Mouse (Mus musculus) hindbrain, embryonic 12.5 days (tissue): ENCODE results near the gene Smyd3. TPM values are rescaled to one million over a fixed set of nuclear protein-coding genes. Genes with fewer than 3 reads are reported as not detected.
A peak's percentile ranks its signal among the peaks of the same experiment; 100 is the strongest.
"Not testable (repeated sequence)": the region's sequence is repeated elsewhere in the genome, so short reads cannot be mapped to it uniquely, and the experiment has no call there.

Source experiments
- ATAC-seq: fragments of 200-750 bp; cut with Nextera tagmentation; 2 replicates; pipeline ENCODE4 v1.8.0; 2017; ENCODE audit warnings: moderate TSS enrichment; ENCODE audit not compliant: low FRiP score
- H3K27ac ChIP-seq: fragments of 300-500 bp; sonication (generic); 2 replicates; pipeline ENCODE4 v1.5.1; 2016; ENCODE audit warnings: mild to moderate bottlenecking
- H3K27me3 ChIP-seq: fragments of 300-500 bp; sonication (generic); 2 replicates; pipeline ENCODE4 v1.6.1; 2016; ENCODE audit warnings: mild to moderate bottlenecking
- H3K36me3 ChIP-seq: fragments of 300-500 bp; sonication (generic); 2 replicates; pipeline ENCODE4 v1.6.1; 2016; ENCODE audit warnings: mild to moderate bottlenecking
- H3K4me1 ChIP-seq: fragments of 300-500 bp; sonication (generic); 2 replicates; pipeline ENCODE4 v1.6.1; 2016
- H3K4me2 ChIP-seq: fragments of 300-500 bp; sonication (generic); replicated peaks from 2 replicates; pipeline ENCODE4 v1.6.1; 2016; ENCODE audit warnings: mild to moderate bottlenecking
- H3K4me3 ChIP-seq: fragments of 300-500 bp; sonication (generic); 2 replicates; pipeline ENCODE4 v1.5.1; 2016; ENCODE audit warnings: mild to moderate bottlenecking
- H3K9ac ChIP-seq: fragments of 300-500 bp; sonication (generic); 2 replicates; pipeline ENCODE4 v1.6.1; 2016; ENCODE audit warnings: mild to moderate bottlenecking, moderate library complexity
- H3K9me3 ChIP-seq: fragments of 300-500 bp; sonication (generic); replicated peaks from 2 replicates; pipeline ENCODE4 v1.6.1; 2016; ENCODE audit warnings: mild to moderate bottlenecking
- WGBS: fragments of 180-500 bp; shearing (Covaris S2); methylation state at CpG from one replicate; pipeline ENCODE4 v1.1.7; 2016; 5-methylcytosine and 5-hydroxymethylcytosine counted together
- polyA plus RNA-seq: library from polyadenylated mRNA; unstranded; fragments of >200 nt; fragmentation: Nextera tagmentation; extraction: Ambion mirVana; gene quantifications from 2 replicates; pipeline ENCODE4 v1.2.1, GENCODE M21; 2016

Smyd3 gene
- polyA plus RNA-seq, 1 experiment from 2014 or later, result 19.4 TPM

- Histone ChIP-seq H3K9ac (no peak overlapping the region), H3K4me2 (no peak overlapping the region), H3K27me3 (no peaks in the 10 kb centered on the region), H3K9me3 (no peaks in the 10 kb centered on the region), H3K4me1 (no peaks in the 10 kb centered on the region), H3K27ac (no peak overlapping the region), H3K4me3 (no peak overlapping the region), H3K36me3 (no peaks in the 10 kb centered on the region)
- 90% methylated on average over 8 of the region's 8 CpGs for WGBS
- ATAC-seq, result no peak
Observed at GRCm38 (mm10) chr1:179293772-179294353, 224.0 kb downstream of the Smyd3 start.

- 95% methylated on average over 6 of the region's 6 CpGs for WGBS
Observed at GRCm38 (mm10) chr1:179290181-179290580, 227.7 kb downstream of the Smyd3 start.

GRCm38 (mm10) chr1:179289744-179290143 is 228.1 kb downstream of the Smyd3 start:
- Histone ChIP-seq H3K27ac (no peak overlapping the region), H3K4me1 (no peaks in the 10 kb centered on the region), H3K4me3 (no peak overlapping the region), H3K9me3 (no peaks in the 10 kb centered on the region), H3K9ac (no peak overlapping the region), H3K27me3 (no peaks in the 10 kb centered on the region), H3K4me2 (no peak overlapping the region), H3K36me3 (no peaks in the 10 kb centered on the region)
- ATAC-seq, result no peak
- 88% methylated on average over 3 of the region's 3 CpGs for WGBS

More at GRCm38 (mm10) chr1:179290181-179290580, 227.7 kb downstream of the Smyd3 start:
- not testable (repeated sequence) for H3K9me3 ChIP-seq, H3K27ac ChIP-seq, H3K9ac ChIP-seq, H3K4me2 ChIP-seq, H3K4me3 ChIP-seq, H3K27me3 ChIP-seq, H3K4me1 ChIP-seq, ATAC-seq, H3K36me3 ChIP-seq

- Histone ChIP-seq H3K4me3 (no peak overlapping the region), H3K9me3 (no peaks in the 10 kb centered on the region), H3K4me2 (no peak overlapping the region), H3K36me3 (no peaks in the 10 kb centered on the region), H3K4me1 (no peaks in the 10 kb centered on the region), H3K27me3 (no peaks in the 10 kb centered on the region), H3K27ac (no peak overlapping the region), H3K9ac (no peak overlapping the region)
- ATAC-seq, result no peak
- WGBS, result 87% methylated on average over 6 of the region's 6 CpGs
Observed at GRCm38 (mm10) chr1:179286748-179287147, 231.1 kb downstream of the Smyd3 start.

- H3K27ac ChIP-seq, result no peak overlapping the region
Observed at GRCm38 (mm10) chr1:179282821-179283220, 235.0 kb downstream of the Smyd3 start.

GRCm38 (mm10) chr1:179281401-179282121 is 236.3 kb downstream of the Smyd3 start:
- 81% methylated on average over 13 of the region's 13 CpGs for WGBS
- H3K27ac ChIP-seq, result no peak overlapping the region
- no peak for ATAC-seq

More at GRCm38 (mm10) chr1:179282821-179283220, 235.0 kb downstream of the Smyd3 start:
- Histone ChIP-seq H3K4me3 (no peak overlapping the region), H3K27me3 (no peaks in the 10 kb centered on the region), H3K9ac (no peak overlapping the region), H3K4me1 (no peaks in the 10 kb centered on the region), H3K4me2 (no peak overlapping the region), H3K9me3 (no peaks in the 10 kb centered on the region), H3K36me3 (no peaks in the 10 kb centered on the region)
- 87% methylated on average over 5 of the region's 5 CpGs for WGBS
- ATAC-seq, result no peak

GRCm38 (mm10) chr1:179279116-179279515 is 238.7 kb downstream of the Smyd3 start:
- H3K4me3 ChIP-seq, result no peak overlapping the region
- 95% methylated on average over 4 of the region's 4 CpGs for WGBS
- ATAC-seq, result no peak
- H3K9ac ChIP-seq, result no peak overlapping the region
- H3K9me3 ChIP-seq, result no peaks in the 10 kb centered on the region
- no peaks in the 10 kb centered on the region for H3K4me1 ChIP-seq
- no peak overlapping the region for H3K27ac ChIP-seq
- H3K36me3 ChIP-seq, result no peaks in the 10 kb centered on the region
- no peak overlapping the region for H3K4me2 ChIP-seq
- no peaks in the 10 kb centered on the region for H3K27me3 ChIP-seq

More at GRCm38 (mm10) chr1:179281401-179282121, 236.3 kb downstream of the Smyd3 start:
- Histone ChIP-seq H3K36me3 (no peaks in the 10 kb centered on the region), H3K9ac (no peak overlapping the region), H3K4me2 (no peak overlapping the region), H3K4me3 (no peak overlapping the region), H3K9me3 (no peaks in the 10 kb centered on the region), H3K4me1 (no peaks in the 10 kb centered on the region), H3K27me3 (no peaks in the 10 kb centered on the region)

- no peak overlapping the region for H3K4me2 ChIP-seq
- H3K9me3 ChIP-seq, result no peaks in the 10 kb centered on the region
- 93% methylated on average over 9 of the region's 9 CpGs for WGBS
- H3K4me3 ChIP-seq, result no peak overlapping the region
- H3K27me3 ChIP-seq, result no peaks in the 10 kb centered on the region
- ATAC-seq, result no peak
- no peak overlapping the region for H3K27ac ChIP-seq
- H3K36me3 ChIP-seq, result no peaks in the 10 kb centered on the region
- no peaks in the 10 kb centered on the region for H3K4me1 ChIP-seq
- H3K9ac ChIP-seq, result no peak overlapping the region
Observed at GRCm38 (mm10) chr1:179277346-179277745, 240.5 kb downstream of the Smyd3 start.

- H3K36me3 ChIP-seq, result no peaks in the 10 kb centered on the region
- no peak overlapping the region for H3K4me3 ChIP-seq
- H3K4me2 ChIP-seq, result no peak overlapping the region
- no peak for ATAC-seq
- whole genome bisulfite sequencing, result 93% methylated on average over 1 of the region's 1 CpGs
- no peaks in the 10 kb centered on the region for H3K27me3 ChIP-seq
- no peak overlapping the region for H3K9ac ChIP-seq
- no peaks in the 10 kb centered on the region for H3K4me1 ChIP-seq
- H3K27ac ChIP-seq, result no peak overlapping the region
- no peaks in the 10 kb centered on the region for H3K9me3 ChIP-seq
Observed at GRCm38 (mm10) chr1:179276866-179277265, 241.0 kb downstream of the Smyd3 start.

GRCm38 (mm10) chr1:179272926-179273325 is 244.9 kb downstream of the Smyd3 start:
- no peak overlapping the region for H3K4me3 ChIP-seq
- no peak overlapping the region for H3K9ac ChIP-seq
- no peak overlapping the region for H3K4me2 ChIP-seq
- no peaks in the 10 kb centered on the region for H3K27me3 ChIP-seq
- WGBS, result 88% methylated on average over 4 of the region's 4 CpGs
- no peaks in the 10 kb centered on the region for H3K4me1 ChIP-seq
- H3K36me3 ChIP-seq, result no peaks in the 10 kb centered on the region
- no peak overlapping the region for H3K27ac ChIP-seq
- H3K9me3 ChIP-seq, result peaks cover 7% of the 10 kb centered on the region
- no peak for ATAC-seq

GRCm38 (mm10) chr1:179272351-179272750 is 245.5 kb downstream of the Smyd3 start:
- Histone ChIP-seq H3K4me1 (no peaks in the 10 kb centered on the region), H3K4me3 (no peak overlapping the region), H3K27ac (no peak overlapping the region), H3K27me3 (no peaks in the 10 kb centered on the region), H3K36me3 (no peaks in the 10 kb centered on the region), H3K9me3 (peaks cover 7% of the 10 kb centered on the region), H3K9ac (no peak overlapping the region), H3K4me2 (no peak overlapping the region)
- ATAC-seq, result no peak

GRCm38 (mm10) chr1:179266936-179267335 is 250.9 kb downstream of the Smyd3 start:
- Histone ChIP-seq H3K36me3 (no peaks in the 10 kb centered on the region), H3K27me3 (no peaks in the 10 kb centered on the region), H3K4me1 (peaks cover 2% of the 10 kb centered on the region), H3K9me3 (peaks cover 7% of the 10 kb centered on the region), H3K9ac (no peak overlapping the region), H3K4me2 (no peak overlapping the region), H3K27ac (no peak overlapping the region), H3K4me3 (no peak overlapping the region)
- no peak for ATAC-seq
- 69% methylated on average over 3 of the region's 3 CpGs for WGBS

- peaks cover 15% of the 10 kb centered on the region for H3K4me1 ChIP-seq
- no peaks in the 10 kb centered on the region for H3K36me3 ChIP-seq
- H3K27ac ChIP-seq, result peak overlapping the region; percentile 79
- H3K4me3 ChIP-seq, result no peak overlapping the region
- 0 out of 2 replicates have a peak, but pooled peaks have one; percentile 16 for ATAC-seq
- no peak overlapping the region for H3K4me2 ChIP-seq
- no peaks in the 10 kb centered on the region for H3K9me3 ChIP-seq
- no peaks in the 10 kb centered on the region for H3K27me3 ChIP-seq
- H3K9ac ChIP-seq, result no peak overlapping the region
- 48% methylated on average over 11 of the region's 11 CpGs for WGBS
Observed at GRCm38 (mm10) chr1:179261496-179261966, 256.3 kb downstream of the Smyd3 start.
